ENCODE assay signal across 16 mouse cellular contexts in the genomic region with DNA sequence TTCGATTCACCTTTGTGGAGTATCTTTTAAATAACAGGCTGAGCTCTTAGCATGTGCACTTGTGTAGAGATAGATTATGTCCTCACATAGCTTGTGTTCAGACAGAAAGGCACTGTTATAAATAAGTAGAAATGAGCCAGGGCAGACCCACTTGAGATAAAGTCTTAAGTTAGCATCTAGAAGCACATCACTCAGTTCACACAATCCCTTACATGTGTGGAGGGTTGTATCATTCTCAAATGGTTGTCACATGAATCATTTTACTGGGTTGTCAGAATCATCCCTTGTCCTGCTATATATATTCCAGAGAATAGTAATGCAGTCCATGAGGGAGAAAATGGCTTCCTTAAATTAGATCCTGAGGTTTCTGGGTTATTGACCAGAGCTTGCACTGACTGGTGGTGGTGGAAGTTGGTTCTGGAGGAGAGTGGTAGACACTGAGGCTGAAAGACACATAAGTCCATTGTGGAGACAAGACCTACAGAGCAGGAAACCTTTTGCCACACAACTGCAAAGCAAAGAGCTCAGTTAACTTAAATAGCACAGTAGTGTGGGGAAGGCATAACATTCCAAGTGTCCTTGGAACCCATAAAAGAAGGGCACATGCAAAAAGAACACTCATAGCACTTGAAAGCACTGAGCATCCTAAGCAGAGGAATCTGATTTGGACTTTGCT.
DNase-seq lines count a peak whose midpoint lies in the region; ATAC-seq and TF ChIP-seq lines count a peak whose summit lies in the region.
"Had no signal": no experiment of that assay in that cellular context is flagged by ENCODE, and none has a peak within 500 bp of the region (broad histone marks: within the 10 kb centered on the region; RNA-seq: fewer than 3 reads in every experiment).

No protein-coding gene starts in this region.

- WGBS in heart, embryonic 11.5 days (ENCODE audit: insufficient replicate concordance), result 56% methylated on average over 1 of the region's 1 CpGs
- 83% methylated on average over 1 of the region's 1 CpGs for WGBS in midbrain, embryonic 11.5 days
- WGBS in midbrain, embryonic 13.5 days, result 95% methylated on average over 1 of the region's 1 CpGs
- 78% methylated on average over 1 of the region's 1 CpGs for WGBS in kidney, adult 2 months

- no peak for TF ChIP-seq CTCF in kidney, adult 2 months (conservative IDR thresholded peaks at IDR 0.05; ENCODE audit: insufficient read depth, insufficient read length, low read depth, low read length)

- no peak for TF ChIP-seq POLR2A in kidney, adult 2 months (IDR thresholded peaks at IDR 0.05; ENCODE audit: low read depth, low read length)

- no peaks in the 10 kb centered on the region for H3K27me3 ChIP-seq in heart, embryonic 11.5 days (ENCODE audit: control insufficient read depth, insufficient read depth, low read length)
- no peaks in the 10 kb centered on the region for H3K27me3 ChIP-seq in midbrain, embryonic 11.5 days (ENCODE audit: control insufficient read depth, insufficient read depth, low read length)
- H3K27me3 ChIP-seq in midbrain, embryonic 13.5 days, result no peaks in the 10 kb centered on the region
- no peaks in the 10 kb centered on the region for H3K27me3 ChIP-seq in kidney, adult 2 months (replicated peaks; ENCODE audit: control insufficient read depth, insufficient read depth, low read length)
- H3K27me3 ChIP-seq: embryonic facial prominence, embryonic 12.5 days; forebrain, embryonic 12.5 days; hindbrain, embryonic 12.5 days had no signal

- peak overlapping the region; percentile 41; the same call in 1 of the 2 replicates for H3K27ac ChIP-seq in heart, embryonic 11.5 days (ENCODE audit: low read depth, low read length)
- H3K27ac ChIP-seq in midbrain, embryonic 11.5 days (ENCODE audit: low read depth, low read length), result no peak overlapping the region
- no peak overlapping the region for H3K27ac ChIP-seq in midbrain, embryonic 13.5 days
- no peak overlapping the region for H3K27ac ChIP-seq in kidney, adult 2 months (ENCODE audit: insufficient read depth, low read depth, low read length)
- H3K27ac ChIP-seq: embryonic facial prominence, embryonic 12.5 days; forebrain, embryonic 12.5 days; hindbrain, embryonic 12.5 days had no signal

- H3K9me3 ChIP-seq in heart, embryonic 11.5 days (replicated peaks; ENCODE audit: control insufficient read depth, low read length), result no peaks in the 10 kb centered on the region
- no peaks in the 10 kb centered on the region for H3K9me3 ChIP-seq in midbrain, embryonic 11.5 days (ENCODE audit: control insufficient read depth, low read length)
- no peaks in the 10 kb centered on the region for H3K9me3 ChIP-seq in midbrain, embryonic 13.5 days
- H3K9me3 ChIP-seq: embryonic facial prominence, embryonic 12.5 days; forebrain, embryonic 12.5 days; hindbrain, embryonic 12.5 days had no signal

- no peak overlapping the region for H3K4me3 ChIP-seq in heart, embryonic 11.5 days (ENCODE audit: low read depth, low read length)
- H3K4me3 ChIP-seq in midbrain, embryonic 11.5 days (ENCODE audit: low read depth, low read length), result no peak overlapping the region
- no peak overlapping the region for H3K4me3 ChIP-seq in midbrain, embryonic 13.5 days (replicated peaks)
- no peak overlapping the region for H3K4me3 ChIP-seq in kidney, adult 2 months (ENCODE audit: insufficient read depth, low read depth, low read length)
- H3K4me3 ChIP-seq: embryonic facial prominence, embryonic 12.5 days; forebrain, embryonic 12.5 days; hindbrain, embryonic 12.5 days had no signal

- no peaks in the 10 kb centered on the region for H3K36me3 ChIP-seq in heart, embryonic 11.5 days (ENCODE audit: control insufficient read depth, insufficient read depth, low read length)
- no peaks in the 10 kb centered on the region for H3K36me3 ChIP-seq in midbrain, embryonic 11.5 days (ENCODE audit: control insufficient read depth, insufficient read depth, low read length)
- no peaks in the 10 kb centered on the region for H3K36me3 ChIP-seq in midbrain, embryonic 13.5 days
- no peaks in the 10 kb centered on the region for H3K36me3 ChIP-seq in kidney, adult 2 months (ENCODE audit: control insufficient read depth, insufficient read depth, low read length)
- H3K36me3 ChIP-seq: embryonic facial prominence, embryonic 12.5 days; forebrain, embryonic 12.5 days; hindbrain, embryonic 12.5 days had no signal

- peaks cover 5% of the 10 kb centered on the region; the same call in 1 of the 2 replicates for H3K4me1 ChIP-seq in heart, embryonic 11.5 days (ENCODE audit: control insufficient read depth, insufficient read depth, low read length)
- H3K4me1 ChIP-seq in midbrain, embryonic 11.5 days (ENCODE audit: control insufficient read depth, insufficient read depth, low read length), result no peaks in the 10 kb centered on the region
- H3K4me1 ChIP-seq in midbrain, embryonic 13.5 days (replicated peaks), result no peaks in the 10 kb centered on the region
- no peaks in the 10 kb centered on the region for H3K4me1 ChIP-seq in kidney, adult 2 months (ENCODE audit: control insufficient read depth, insufficient read depth, low read length)
- H3K4me1 ChIP-seq: embryonic facial prominence, embryonic 12.5 days; forebrain, embryonic 12.5 days; hindbrain, embryonic 12.5 days had no signal

- DNase-seq in frontal cortex, adult 2 months (ENCODE audit: extremely low spot score in 1 of 2, low spot score in 1 of 2), result no peak
- DNase-seq in heart, adult 11 months, result no peak
- peak; percentile 39 for DNase-seq in midbrain, embryonic 11.5 days (ENCODE audit: low spot score, missing footprints)
- DNase-seq in kidney, adult 2 months, result no peak
- DNase-seq: adrenal gland, postnatal 10 days; forebrain, postnatal 0 days; kidney, adult 9 months had no signal

- no peak overlapping the region for H3K4me2 ChIP-seq in heart, embryonic 11.5 days
- H3K4me2 ChIP-seq in midbrain, embryonic 11.5 days, result no peak overlapping the region
- no peak overlapping the region for H3K4me2 ChIP-seq in midbrain, embryonic 13.5 days (replicated peaks)
- H3K4me2 ChIP-seq: embryonic facial prominence, embryonic 12.5 days; forebrain, embryonic 12.5 days; hindbrain, embryonic 12.5 days had no signal

- no peak overlapping the region for H3K9ac ChIP-seq in heart, embryonic 11.5 days (ENCODE audit: low read depth, low read length)
- H3K9ac ChIP-seq in midbrain, embryonic 11.5 days (ENCODE audit: low read length), result no peak overlapping the region
- H3K9ac ChIP-seq in midbrain, embryonic 13.5 days (replicated peaks), result no peak overlapping the region
- H3K9ac ChIP-seq: embryonic facial prominence, embryonic 12.5 days; forebrain, embryonic 12.5 days; forebrain, postnatal 0 days; hindbrain, embryonic 12.5 days had no signal

- peak; percentile 70 for ATAC-seq in frontal cortex, adult (ENCODE audit: low TSS enrichment)
- no peak for ATAC-seq in heart, embryonic 11.5 days (replicated peaks; ENCODE audit: insufficient number of reproducible peaks, low FRiP score, low TSS enrichment)
- ATAC-seq in midbrain, embryonic 11.5 days (ENCODE audit: low FRiP score), result no peak
- ATAC-seq in midbrain, embryonic 13.5 days, result no peak
- ATAC-seq: forebrain, postnatal 0 days; hindbrain, embryonic 16.5 days; inflammation-experienced regulatory T-cells, adult 6 months; intestine, postnatal 0 days had no signal
